Mouse (Mus musculus) MN1 (cell line): Measurements from ENCODE around the gene Hepacam.

Experiments used
- DNase-seq: peaks from one replicate; pipeline ENCODE4 v3.0.0-alpha.2; 2016; ENCODE audit warnings: low spot score

The Hepacam gene

GRCm38 (mm10) chr9:37367301-37368080, at the start of gene Hepacam:
Hepacam (plus strand) TSS chr9:37367351.
- no peak for DNase-seq

- no peak for DNase-seq
Observed at GRCm38 (mm10) chr9:37329456-37329855, 37.7 kb upstream of the Hepacam start.

- no peak for DNase-seq
Observed at GRCm38 (mm10) chr9:37345406-37345805, 21.7 kb upstream of the Hepacam start.

GRCm38 (mm10) chr9:37347184-37347987, 19.8 kb upstream of the Hepacam start:
- DNase-seq = peak; percentile 30

GRCm38 (mm10) chr9:37347988-37348642, 19.0 kb upstream of the Hepacam start, which contains the start of gene Ccdc15:
Ccdc15 (minus strand) TSS chr9:37348432.
- DNase-seq = peak; percentile 94

GRCm38 (mm10) chr9:37349050-37349449, 18.1 kb upstream of the Hepacam start:
- DNase-seq = no peak

GRCm38 (mm10) chr9:37351266-37351665, 15.9 kb upstream of the Hepacam start:
- no peak for DNase-seq

- no peak for DNase-seq
Observed at GRCm38 (mm10) chr9:37354485-37354884, 12.7 kb upstream of the Hepacam start.

- no peak for DNase-seq
Observed at GRCm38 (mm10) chr9:37358713-37359330, 8.3 kb upstream of the Hepacam start.

GRCm38 (mm10) chr9:37359331-37360220, 7.6 kb upstream of the Hepacam start:
- DNase-seq = no peak

- DNase-seq = no peak
Observed at GRCm38 (mm10) chr9:37362084-37362483, 5.1 kb upstream of the Hepacam start.

- no peak for DNase-seq
Observed at GRCm38 (mm10) chr9:37362881-37363280, 4.3 kb upstream of the Hepacam start.

- no peak for DNase-seq
Observed at GRCm38 (mm10) chr9:37363551-37363950, 3.6 kb upstream of the Hepacam start.

GRCm38 (mm10) chr9:37364392-37364791, 2.8 kb upstream of the Hepacam start:
- DNase-seq = no peak

- DNase-seq = no peak
Observed at GRCm38 (mm10) chr9:37365706-37366105, 1.4 kb upstream of the Hepacam start.

- DNase-seq = no peak
Observed at GRCm38 (mm10) chr9:37368081-37368830, 1.1 kb downstream of the Hepacam start.

- DNase-seq = no peak
Observed at GRCm38 (mm10) chr9:37368860-37369259, 1.7 kb downstream of the Hepacam start.

GRCm38 (mm10) chr9:37371232-37371801, 4.2 kb downstream of the Hepacam start:
- DNase-seq = no peak

GRCm38 (mm10) chr9:37375718-37376117, 8.6 kb downstream of the Hepacam start:
- DNase-seq = no peak

GRCm38 (mm10) chr9:37383161-37383560, 16.0 kb downstream of the Hepacam start:
- DNase-seq = no peak
